Mouse (Mus musculus) right cerebral cortex, postnatal 10 days (tissue): ENCODE results near the gene Hspb11.
A peak's percentile ranks its signal among the peaks of the same experiment; 100 is the strongest.

Experiments used
- DNase-seq, 2 experiments: peaks; one replicate each; pipeline ENCODE4 v3.0.0; 2021; ENCODE audit warnings: low spot score in 2 of 2

Gene Hspb11

GRCm38 (mm10) chr4:107313690-107314478 is 60.5 kb downstream of the Hspb11 start, which contains the start of gene Yipf1:
Gene Yipf1 (plus strand): TSS chr4:107314363.
- peak; percentile 93 to 94 for DNase-seq

- no peak for DNase-seq
These were observed 61.0 kb downstream of the Hspb11 start for GRCm38 (mm10) chr4:107314479-107314805.

- no peak for DNase-seq
These were observed 65.3 kb downstream of the Hspb11 start for GRCm38 (mm10) chr4:107318646-107319045.

- no peak for DNase-seq
These were observed 67.6 kb downstream of the Hspb11 start for GRCm38 (mm10) chr4:107321041-107321440.

GRCm38 (mm10) chr4:107323113-107323512 is 69.7 kb downstream of the Hspb11 start:
- no peak for DNase-seq

- no peak for DNase-seq
These were observed 75.1 kb downstream of the Hspb11 start for GRCm38 (mm10) chr4:107328530-107328929.
